Mouse (Mus musculus) ES-Bruce4 (cell line): Measurements from ENCODE around the gene Olfr372. TPM values are rescaled to one million over a fixed set of nuclear protein-coding genes. Genes with fewer than 3 reads are reported as not detected.
"Not testable (repeated sequence)": the region's sequence is repeated elsewhere in the genome, so short reads cannot be mapped to it uniquely, and the experiment has no call there.

Source experiments
- H3K27ac ChIP-seq: 2 replicates; pipeline ENCODE4 v1.5.1; 2012; ENCODE audit warnings: low read length, inconsistent platforms; ENCODE audit not compliant: insufficient read depth
- H3K27me3 ChIP-seq: 2 replicates; pipeline ENCODE4 v1.6.1; 2012; ENCODE audit warnings: mild to moderate bottlenecking, low read length, inconsistent platforms; ENCODE audit not compliant: control insufficient read depth, poor library complexity, insufficient read depth, severe bottlenecking
- H3K36me3 ChIP-seq: 2 replicates; pipeline ENCODE4 v1.6.1; 2012; ENCODE audit warnings: inconsistent platforms, mild to moderate bottlenecking, low read length, moderate library complexity; ENCODE audit not compliant: control insufficient read depth, poor library complexity, insufficient read depth, severe bottlenecking
- H3K4me1 ChIP-seq: one replicate; pipeline ENCODE4 v1.8.1; 2011; ENCODE audit warnings: low read length; ENCODE audit not compliant: control insufficient read depth, insufficient read depth
- H3K4me3 ChIP-seq: 2 replicates; pipeline ENCODE4 v1.5.1; 2011; ENCODE audit warnings: low read depth, mild to moderate bottlenecking, low read length
- H3K9ac ChIP-seq: 2 replicates; pipeline ENCODE4 v1.6.1; 2012; ENCODE audit warnings: low read depth, mild to moderate bottlenecking, inconsistent platforms; ENCODE audit not compliant: poor library complexity, severe bottlenecking
- H3K9me3 ChIP-seq: replicated peaks from 2 replicates; pipeline ENCODE4 v1.6.1; 2012; ENCODE audit warnings: mild to moderate bottlenecking, low read length, inconsistent platforms; ENCODE audit not compliant: control insufficient read depth, poor library complexity, insufficient read depth, severe bottlenecking
- CTCF ChIP-seq: IDR thresholded peaks from one replicate; pipeline ENCODE4 v1.8.1; 2011; ENCODE audit warnings: low read depth, low read length
- EP300 ChIP-seq: IDR thresholded peaks from 2 replicates; pipeline ENCODE4 v1.6.1; 2011; ENCODE audit warnings: low read depth, low read length; ENCODE audit not compliant: insufficient read depth
- POLR2A ChIP-seq: IDR thresholded peaks from one replicate; pipeline ENCODE4 v1.8.1; 2011; ENCODE audit warnings: low read length; ENCODE audit not compliant: insufficient read depth
- polyA plus RNA-seq: library from polyadenylated mRNA; stranded (reverse); fragments of >200 nt; gene quantifications from 2 replicates; pipeline ENCODE4 v1.2.4, GENCODE M21; 2011; ENCODE audit warnings: low read depth; ENCODE audit not compliant: missing spikeins, insufficient read depth, insufficient read length

The Olfr372 gene
- polyA plus RNA-seq, 1 experiment: not detected

DNA sequence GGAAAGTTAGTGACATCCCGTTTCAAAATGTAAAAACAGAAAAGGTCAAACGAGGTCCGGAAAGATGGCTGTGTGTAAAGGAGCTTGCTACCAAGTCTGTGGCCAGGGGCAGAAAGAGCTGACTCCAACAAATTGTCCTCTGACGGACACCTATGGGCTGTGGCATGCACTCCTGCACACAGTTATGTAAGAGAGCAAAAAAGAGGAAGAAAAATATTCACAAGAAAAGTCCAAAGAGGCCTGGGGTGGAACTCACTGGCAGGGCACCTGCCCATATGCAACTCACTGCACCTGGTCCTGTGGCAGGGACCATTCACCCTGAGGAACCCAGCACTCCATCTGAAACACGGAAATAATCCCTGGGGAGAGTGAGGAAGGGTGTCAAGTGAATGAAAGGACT is 43.7 kb downstream of the Olfr372 start:
- no peak overlapping the region for H3K9ac ChIP-seq
- TF ChIP-seq POLR2A: no peak
- no peak for TF ChIP-seq EP300
- no peak for TF ChIP-seq CTCF
- H3K27ac ChIP-seq: no peak overlapping the region
- no peaks in the 10 kb centered on the region for H3K36me3 ChIP-seq
- no peaks in the 10 kb centered on the region for H3K4me1 ChIP-seq
- no peak overlapping the region for H3K4me3 ChIP-seq
- no peaks in the 10 kb centered on the region for H3K9me3 ChIP-seq
- H3K27me3 ChIP-seq: no peaks in the 10 kb centered on the region

DNA sequence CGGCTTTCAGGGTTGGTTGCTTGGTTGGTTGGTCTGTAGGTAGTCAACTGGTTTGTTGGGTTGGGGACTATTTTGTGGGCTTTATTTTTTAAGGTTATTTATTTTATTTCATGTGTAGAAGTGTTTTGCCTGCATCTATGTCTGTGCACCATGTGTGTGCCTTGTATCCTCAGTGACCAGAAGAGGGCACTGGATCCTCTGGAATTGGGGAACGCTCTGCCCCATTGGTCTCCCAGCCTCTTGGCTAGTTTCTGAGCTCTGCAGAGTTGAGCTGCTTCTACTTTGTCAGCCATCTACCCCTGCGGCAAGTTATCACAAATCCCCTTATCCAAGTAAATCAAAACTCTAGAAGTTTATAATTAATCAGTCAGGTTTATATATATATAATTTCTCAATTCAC is 46.6 kb downstream of the Olfr372 start:
- peak; percentile 47 for TF ChIP-seq CTCF
- H3K4me3 ChIP-seq, H3K36me3 ChIP-seq, H3K9ac ChIP-seq, H3K27me3 ChIP-seq, H3K27ac ChIP-seq, H3K9me3 ChIP-seq, H3K4me1 ChIP-seq: not testable (repeated sequence)

DNA sequence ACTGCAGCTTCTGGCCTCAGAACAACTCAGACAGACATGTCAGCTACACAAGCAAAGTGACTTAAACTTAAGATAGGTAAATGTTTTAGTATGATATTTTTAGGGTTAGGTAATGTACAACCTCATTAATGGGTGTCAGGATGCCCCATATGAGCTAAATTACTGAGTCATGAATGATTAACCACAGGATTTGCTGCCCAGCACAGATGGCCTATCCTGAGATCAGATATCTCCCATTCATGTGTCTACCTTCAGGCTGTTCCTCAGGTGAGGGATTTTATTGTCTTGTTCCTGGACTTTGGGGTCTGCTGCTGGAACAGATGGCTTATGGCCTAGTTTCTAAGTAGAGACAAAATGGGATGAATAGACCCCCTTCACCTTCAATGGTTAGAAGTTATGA is 55.7 kb downstream of the Olfr372 start:
- not testable (repeated sequence) for H3K27ac ChIP-seq, H3K4me3 ChIP-seq, H3K27me3 ChIP-seq, H3K4me1 ChIP-seq, H3K9me3 ChIP-seq, H3K9ac ChIP-seq, H3K36me3 ChIP-seq

DNA sequence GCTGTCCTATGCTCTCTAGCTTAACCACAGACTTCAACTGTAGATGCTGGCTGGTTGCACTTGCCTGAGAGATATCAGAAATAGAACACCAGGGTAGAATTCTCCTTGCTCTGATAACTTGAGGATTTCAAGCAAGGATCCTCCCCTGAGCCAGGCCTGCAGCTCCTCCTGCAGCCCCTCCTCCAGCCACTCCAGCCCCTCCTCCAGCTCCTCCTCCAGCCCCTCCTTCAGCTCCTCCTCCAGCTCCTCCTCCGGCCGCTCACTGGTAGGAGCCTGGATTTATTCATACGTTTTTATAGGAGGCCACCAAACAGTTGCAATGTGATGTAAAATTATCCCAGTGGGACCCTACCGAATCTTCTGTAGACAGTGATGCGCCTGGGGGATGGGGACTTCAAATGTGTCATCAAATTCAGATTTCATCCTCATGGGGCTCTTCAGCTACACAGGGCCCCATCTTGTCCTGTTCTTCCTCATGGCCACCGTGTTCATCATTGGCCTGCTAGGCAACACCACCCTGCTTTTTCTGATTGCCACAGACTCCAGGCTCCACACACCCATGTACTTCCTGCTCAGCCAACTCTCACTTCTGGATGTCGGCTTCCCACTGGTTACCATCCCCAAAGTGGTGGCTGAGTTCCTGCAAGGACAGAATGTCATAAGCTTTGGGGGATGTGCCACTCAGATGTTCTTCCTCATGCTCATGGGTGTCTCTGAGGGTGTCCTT is 58.5 kb downstream of the Olfr372 start:
- not testable (repeated sequence) for H3K4me3 ChIP-seq, H3K9ac ChIP-seq, H3K27me3 ChIP-seq, H3K4me1 ChIP-seq, H3K36me3 ChIP-seq, H3K27ac ChIP-seq, H3K9me3 ChIP-seq

DNA sequence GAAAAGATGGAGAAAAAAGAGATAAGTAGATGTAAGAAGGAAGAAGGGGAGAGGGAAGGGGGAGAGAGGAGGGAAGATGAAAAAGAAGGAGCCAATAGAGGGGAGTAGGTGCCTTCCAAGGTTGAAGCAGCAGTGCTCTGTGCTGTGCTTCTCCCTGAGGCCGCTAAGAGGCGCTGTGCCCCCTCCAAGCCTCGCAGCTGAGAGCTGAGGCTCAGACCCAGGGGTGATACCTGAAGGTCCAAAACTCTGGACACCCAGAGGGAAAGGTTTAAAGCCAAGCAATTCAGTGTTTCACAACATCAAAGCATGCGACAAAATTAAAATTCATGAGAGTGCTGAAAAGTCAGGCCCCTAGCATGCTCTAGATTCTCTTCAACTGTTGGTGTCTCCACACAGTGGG is 64.1 kb downstream of the Olfr372 start:
- Histone ChIP-seq H3K9ac (no peak overlapping the region), H3K27me3 (no peaks in the 10 kb centered on the region), H3K4me1 (no peaks in the 10 kb centered on the region), H3K36me3 (no peaks in the 10 kb centered on the region), H3K4me3 (no peak overlapping the region), H3K9me3 (no peaks in the 10 kb centered on the region), H3K27ac (no peak overlapping the region)
- TF ChIP-seq POLR2A (no peak), CTCF (peak; percentile 91)

DNA sequence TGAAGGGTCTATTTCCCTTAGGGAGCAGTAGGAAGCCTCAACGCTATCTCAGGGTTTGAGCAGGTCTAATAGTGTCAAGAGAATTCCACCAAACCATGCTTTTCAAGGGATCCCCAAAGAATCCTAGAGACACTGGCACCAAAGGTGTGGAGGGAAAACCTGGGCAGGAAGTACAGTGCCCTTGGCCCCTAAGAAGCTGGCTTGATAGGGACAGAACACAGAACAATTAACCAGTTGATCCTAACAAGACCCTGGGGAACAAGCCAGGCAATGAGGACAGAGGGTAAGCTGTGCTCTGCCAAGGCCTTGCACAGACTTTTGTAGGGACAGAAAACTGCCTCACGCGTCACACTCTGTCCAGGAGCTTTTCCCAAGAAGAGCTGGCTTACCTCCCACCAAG is 65.7 kb downstream of the Olfr372 start, which contains the start of gene Olfr374:
Gene Olfr374, plus strand, starts transcription at position 301 of the 400 bp plus-strand sequence.
- no peak within 1 kb of the TSS for H3K27ac ChIP-seq
- H3K27me3 ChIP-seq: no peaks in the 10 kb centered on the region
- H3K4me1 ChIP-seq: no peaks in the 10 kb centered on the region
- no peak for TF ChIP-seq POLR2A
- no peak for TF ChIP-seq CTCF
- no peak for TF ChIP-seq EP300
- no peak within 1 kb of the TSS for H3K4me3 ChIP-seq
- H3K9ac ChIP-seq: no peak within 1 kb of the TSS
- no peaks in the 10 kb centered on the region for H3K9me3 ChIP-seq
- no peaks in the 10 kb centered on the region for H3K36me3 ChIP-seq

Other genes starting within 250 kb of the Olfr372 start
- gene Zfp709, start 159.2 kb upstream of the Olfr372 start, polyA plus RNA-seq: 2.5 and 2.7 TPM in 2 replicates
- gene Zfp882, start 132.6 kb upstream of the Olfr372 start, polyA plus RNA-seq: 5.8 and 7.0 TPM in 2 replicates
- 20.4 and 21.9 TPM in 2 replicates for gene Zfp617, start 132.6 kb upstream of the Olfr372 start, polyA plus RNA-seq
- gene Zfp961, start 90.2 kb upstream of the Olfr372 start, polyA plus RNA-seq: 34.7 and 34.8 TPM in 2 replicates
- gene Cyp4f18, start 31.6 kb upstream of the Olfr372 start, polyA plus RNA-seq: not detected in 2 replicates
- gene Olfr373, start 42.0 kb downstream of the Olfr372 start, polyA plus RNA-seq: 0.15 TPM in 1 of 2 replicates, not detected in the other
- 0.37 and 0.53 TPM in 2 replicates for gene Olfr374, start 65.8 kb downstream of the Olfr372 start, polyA plus RNA-seq
- 280 and 293 TPM in 2 replicates for gene Tpm4, start 93.8 kb downstream of the Olfr372 start, polyA plus RNA-seq
- gene Rab8a, start 120.0 kb downstream of the Olfr372 start, polyA plus RNA-seq: 108 and 115 TPM in 2 replicates
- gene Hsh2d, start 148.4 kb downstream of the Olfr372 start, polyA plus RNA-seq: 0.49 TPM in 1 of 2 replicates, not detected in the other
- gene Cib3, start 171.6 kb downstream of the Olfr372 start, polyA plus RNA-seq: not detected in 2 replicates
- gene Gm11034, start 172.4 kb downstream of the Olfr372 start, polyA plus RNA-seq: not detected in 2 replicates
- gene Fam32a, start 178.5 kb downstream of the Olfr372 start, polyA plus RNA-seq: 45.1 and 50.4 TPM in 2 replicates
- gene Ap1m1, start 198.8 kb downstream of the Olfr372 start, polyA plus RNA-seq: 26.0 and 30.1 TPM in 2 replicates